Comparison of ENCODE assay signal across 8 mouse cellular contexts in the genomic region with DNA sequence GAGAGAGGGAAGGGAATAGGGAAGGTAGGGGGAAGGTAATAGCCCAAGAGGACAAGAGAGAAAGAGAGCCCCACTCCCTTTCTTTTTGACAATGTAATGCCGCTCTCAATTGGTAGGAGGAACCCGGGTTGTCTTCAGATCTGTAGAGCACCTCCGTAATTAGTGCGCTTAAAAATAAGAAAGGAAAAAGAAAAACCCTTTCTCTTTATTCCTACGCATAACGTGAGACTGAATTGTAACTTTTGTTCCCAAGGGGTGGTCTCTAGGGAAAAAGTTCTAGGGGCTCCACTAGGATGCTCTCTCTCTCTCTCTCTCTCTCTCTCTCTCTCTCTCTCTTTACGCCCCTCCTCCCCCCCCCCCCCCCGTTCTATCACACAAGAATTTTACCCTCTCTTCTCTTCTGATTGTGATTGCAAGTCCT. TPM values are rescaled to one million over a fixed set of nuclear protein-coding genes. Genes with fewer than 3 reads are reported as not detected.
DNase-seq lines count a peak whose midpoint lies in the region; ATAC-seq and TF ChIP-seq lines count a peak whose summit lies in the region.

No protein-coding gene starts in this region.

- no peak for DNase-seq in liver, adult 2 months (ENCODE audit: extremely low read depth, low read depth, low spot score)
- no peak for DNase-seq in liver
- DNase-seq in hindbrain, embryonic 14.5 days (ENCODE audit: low spot score): peak; percentile 28
- DNase-seq in midbrain, postnatal 0 days (ENCODE audit: low spot score): no peak
- no peak for DNase-seq in spleen, adult 18-20 months
- DNase-seq in ovary, postnatal 14 days (ENCODE audit: low spot score): no peak
- DNase-seq in gastrocnemius, adult 8-10 months (ENCODE audit: low spot score in 2 of 2): no peak

- H3K4me3 ChIP-seq in liver, adult 2 months (ENCODE audit: insufficient read depth, low read depth, low read length): peak overlapping the region; percentile 91
- H3K4me3 ChIP-seq in hindbrain, embryonic 14.5 days (replicated peaks; ENCODE audit: low read length): peak overlapping the region; percentile 69
- peak overlapping the region; percentile 90 for H3K4me3 ChIP-seq in midbrain, postnatal 0 days (ENCODE audit: low read depth, low read length)

- 4% methylated on average over 8 of the region's 8 CpGs for WGBS in liver, adult 2 months
- WGBS in hindbrain, embryonic 14.5 days: 4% methylated on average over 7 of the region's 8 CpGs
- 3% methylated on average over 6 of the region's 8 CpGs for WGBS in midbrain, postnatal 0 days

- H3K79me2 ChIP-seq in liver, adult 2 months (ENCODE audit: control insufficient read depth, insufficient read depth, low read length): peaks cover 25% of the 10 kb centered on the region

- H3K27me3 ChIP-seq in liver, adult 2 months (ENCODE audit: control insufficient read depth, insufficient read depth, low read length): no peaks in the 10 kb centered on the region
- no peaks in the 10 kb centered on the region for H3K27me3 ChIP-seq in hindbrain, embryonic 14.5 days (ENCODE audit: control insufficient read depth, insufficient read depth, low read length)
- H3K27me3 ChIP-seq in midbrain, postnatal 0 days (ENCODE audit: insufficient read depth, low read length): no peaks in the 10 kb centered on the region

- peaks cover 17% of the 10 kb centered on the region for H3K4me1 ChIP-seq in liver, adult 2 months (ENCODE audit: control insufficient read depth, insufficient read depth, low read length)
- peaks cover 27% of the 10 kb centered on the region for H3K4me1 ChIP-seq in hindbrain, embryonic 14.5 days (replicated peaks; ENCODE audit: control insufficient read depth, insufficient read depth, low read length)
- H3K4me1 ChIP-seq in midbrain, postnatal 0 days (ENCODE audit: insufficient read depth, low read length): 0 out of 2 replicates have a peak, but pooled peaks cover 10% of the 10 kb centered on the region

- no peak for TF ChIP-seq POLR2A in liver, adult 2 months (IDR thresholded peaks at IDR 0.05; ENCODE audit: extremely low read depth, insufficient read depth, low read length)

- H3K4me2 ChIP-seq in hindbrain, embryonic 14.5 days (replicated peaks): peak overlapping the region; percentile 63
- H3K4me2 ChIP-seq in midbrain, postnatal 0 days (ENCODE audit: low read depth, low read length, poor library complexity, severe bottlenecking): peak overlapping the region; percentile 86

- H3K9ac ChIP-seq in liver, adult 2 months (ENCODE audit: low read depth, low read length): peak overlapping the region; percentile 97
- peak overlapping the region; percentile 98 for H3K9ac ChIP-seq in hindbrain, embryonic 14.5 days
- H3K9ac ChIP-seq in midbrain, postnatal 0 days (replicated peaks; ENCODE audit: low read length, poor library complexity, severe bottlenecking): peak overlapping the region; percentile 98; the same call in 1 of the 2 replicates

- no peaks in the 10 kb centered on the region for H3K36me3 ChIP-seq in liver, adult 2 months (ENCODE audit: control insufficient read depth, insufficient read depth, low read length)
- no peaks in the 10 kb centered on the region for H3K36me3 ChIP-seq in hindbrain, embryonic 14.5 days (replicated peaks; ENCODE audit: control insufficient read depth, insufficient read depth)
- H3K36me3 ChIP-seq in midbrain, postnatal 0 days (ENCODE audit: insufficient read depth, low read length): no peaks in the 10 kb centered on the region

- no peaks in the 10 kb centered on the region for H3K9me3 ChIP-seq in hindbrain, embryonic 14.5 days (ENCODE audit: control insufficient read depth, low read length)
- no peaks in the 10 kb centered on the region for H3K9me3 ChIP-seq in midbrain, postnatal 0 days (ENCODE audit: low read length)

- ATAC-seq in activated CD4-positive, CD25-positive, alpha-beta regulatory T cell, adult 4 months: peak; percentile 21
- ATAC-seq in hindbrain, embryonic 14.5 days (ENCODE audit: low FRiP score): no peak
- ATAC-seq in midbrain, postnatal 0 days (ENCODE audit: low FRiP score): no peak

- no peak for TF ChIP-seq CTCF in liver, adult 2 months (IDR thresholded peaks at IDR 0.05; ENCODE audit: low read depth, low read length)
- TF ChIP-seq CTCF in midbrain, postnatal 0 days (IDR thresholded peaks at IDR 0.05): 0 out of 2 replicates have a peak, but pooled peaks have one; percentile 4

- H3K27ac ChIP-seq in liver, adult 2 months (replicated peaks; ENCODE audit: insufficient read depth, low read depth, low read length): peak overlapping the region; percentile 100
- peak overlapping the region; percentile 100; the same call in 1 of the 2 replicates for H3K27ac ChIP-seq in hindbrain, embryonic 14.5 days
- no peak overlapping the region for H3K27ac ChIP-seq in midbrain, postnatal 0 days (ENCODE audit: low read depth, low read length)

RNA-seq across cellular contexts. Expression of gene Etv6, which starts 1.0 kb away (rescaled TPM):
- 4.0 and 4.1 TPM in 2 replicates for total RNA-seq in liver, adult 2 months (2014; rRNA removed)
- polyA plus RNA-seq in liver, adult 2 months (2012; rRNA removed): 8.6 and 10.6 TPM in 2 replicates
- 1 to 10 TPM; 9.0 to 10.0 TPM for polyA plus RNA-seq in activated CD4-positive, CD25-positive, alpha-beta regulatory T cell, adult 4 months (2017; shearing (Covaris generic))
- polyA plus RNA-seq in hindbrain, embryonic 14.5 days (2014; fragmentation: Nextera tagmentation; extraction: Ambion mirVana): 6.1 and 6.8 TPM in 2 replicates
- total RNA-seq in midbrain, postnatal 0 days (2014; rRNA removed): 7.2 and 9.3 TPM in 2 replicates
- polyA plus RNA-seq in midbrain, postnatal 0 days (2015; fragmentation: Nextera tagmentation; extraction: Ambion mirVana): 2.0 and 2.9 TPM in 2 replicates
- 10 to 100 TPM in 1 of 4 experiments, 1 to 10 TPM in 3; 5.1 to 10.3 (median 6.3) TPM for total RNA-seq in gastrocnemius, adult 8-10 months (2022)
